Mouse (Mus musculus): Measurements from ENCODE around the gene Adra2b.

- no peak for TF ChIP-seq ZC3H11A (IDR thresholded peaks at IDR 0.05; ENCODE audit: borderline replicate concordance, low read depth, low read length)
- no peak for TF ChIP-seq HCFC1 (IDR thresholded peaks at IDR 0.05; ENCODE audit: borderline replicate concordance, insufficient read depth, low read length)
- no peak for TF ChIP-seq ZNF384 (IDR thresholded peaks at IDR 0.05; ENCODE audit: low read depth, low read length)
- TF ChIP-seq MAFK (IDR thresholded peaks at IDR 0.05; ENCODE audit: insufficient read depth, low read depth, low read length): no peak
- no peak for TF ChIP-seq CHD2 (IDR thresholded peaks at IDR 0.05; ENCODE audit: low read depth, low read length)
Observed at GRCm38 (mm10) chr2:127322671-127323285, 40.2 kb upstream of the Adra2b start.
